Mouse (Mus musculus): ENCODE data around the gene Smarcal1.

Smarcal1 gene

DNA sequence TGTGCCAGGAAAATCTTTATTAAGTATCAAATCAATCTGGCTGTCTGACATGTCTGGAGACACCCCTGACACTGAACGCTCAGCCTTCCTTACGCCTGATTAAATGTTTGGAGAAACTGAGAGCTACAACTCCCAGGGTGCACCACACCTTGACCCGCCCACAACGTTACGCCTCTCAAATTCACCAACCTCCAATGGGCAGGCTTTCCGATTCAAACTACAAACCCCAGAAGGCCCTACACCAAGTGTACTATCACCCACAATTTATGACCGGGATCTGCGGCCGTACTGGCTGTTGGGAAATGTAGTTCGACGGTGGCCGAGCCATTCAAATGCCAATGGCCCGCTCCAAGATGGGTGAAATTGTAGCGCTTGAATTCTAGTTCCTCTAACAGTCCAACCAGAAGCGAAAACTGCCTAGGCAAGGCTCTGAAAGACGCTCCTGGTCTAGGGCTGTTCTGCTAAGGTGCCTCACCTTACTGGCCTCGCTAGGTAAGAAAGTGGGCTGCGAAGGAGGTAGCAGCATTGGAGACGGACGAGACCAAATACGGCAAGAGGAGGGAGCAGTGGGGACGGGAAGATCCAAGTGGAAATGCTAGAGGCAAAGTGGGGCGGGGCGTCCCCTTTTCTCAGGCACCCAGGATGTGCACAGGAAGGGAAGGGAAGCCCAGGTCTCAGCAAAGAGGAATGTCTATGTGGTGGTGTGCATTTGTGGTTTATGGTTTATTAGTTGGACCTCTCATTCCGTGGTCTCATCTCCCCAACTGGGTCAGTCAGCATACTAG, at the start of gene Smarcal1:
Smarcal1 (plus strand) TSS at position 305 of the 785 bp plus-strand sequence.
- in situ Hi-C loops (cut with MboI; ENCODE audit: low sequenced_read_pairs), result no loop called here

GRCm38 (mm10) chr1:72533439-72533838, 49.6 kb upstream of the Smarcal1 start:
- in situ Hi-C loops (cut with MboI; ENCODE audit: low sequenced_read_pairs), result no loop called here

DNA sequence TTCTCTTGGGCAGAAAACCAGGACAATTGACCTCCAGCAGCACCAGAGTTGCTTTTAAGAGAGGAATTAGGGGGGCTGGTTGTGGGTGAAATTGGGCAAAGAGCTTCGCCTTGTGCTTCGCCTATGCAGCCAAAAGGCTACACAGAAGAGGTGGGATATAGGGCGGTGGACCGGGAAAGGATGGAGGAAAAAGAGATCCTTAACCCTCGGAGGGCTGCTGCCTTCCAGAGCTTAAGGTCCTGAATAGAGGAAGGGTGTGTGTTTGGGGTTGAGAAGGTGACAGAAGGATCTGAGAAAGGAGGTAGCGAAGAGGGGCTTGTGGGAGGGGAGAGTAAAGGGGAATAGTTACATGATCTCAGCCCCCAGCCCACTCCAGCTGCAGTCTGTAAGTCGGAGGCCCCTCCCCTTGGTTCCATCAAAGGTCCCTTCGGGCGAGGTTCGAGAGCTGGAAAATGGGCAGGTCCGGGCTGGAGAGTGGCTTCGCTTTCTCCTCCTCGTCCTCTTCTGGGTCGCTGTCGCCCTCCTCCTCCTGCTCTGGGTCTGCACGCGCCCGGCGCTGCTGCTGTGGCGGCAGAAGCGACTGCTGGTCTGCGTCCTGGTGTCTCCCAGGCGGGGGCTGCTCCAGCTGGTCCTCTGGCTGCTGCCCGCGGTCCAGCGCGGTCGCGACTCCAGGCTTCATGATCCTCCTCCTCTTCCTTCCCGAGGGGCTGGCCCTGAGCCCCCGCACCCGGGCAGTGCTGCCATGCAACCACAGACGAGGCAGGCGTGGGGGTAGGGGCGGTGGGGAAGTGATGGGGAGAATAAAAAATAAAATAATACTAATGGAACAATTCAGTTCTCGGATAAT, 47.1 kb upstream of the Smarcal1 start:
- in situ Hi-C loops (cut with MboI; ENCODE audit: low sequenced_read_pairs), result no loop called here

- in situ Hi-C loops (cut with MboI; ENCODE audit: low sequenced_read_pairs), result no loop called here
Observed at GRCm38 (mm10) chr1:72536611-72537351, 46.3 kb upstream of the Smarcal1 start, which contains the start of gene March4. TSS of gene March4 (minus strand) at chr1:72536930.

- in situ Hi-C loops (cut with MboI; ENCODE audit: low sequenced_read_pairs), result no loop called here
Observed at GRCm38 (mm10) chr1:72538266-72538665, 44.8 kb upstream of the Smarcal1 start.

DNA sequence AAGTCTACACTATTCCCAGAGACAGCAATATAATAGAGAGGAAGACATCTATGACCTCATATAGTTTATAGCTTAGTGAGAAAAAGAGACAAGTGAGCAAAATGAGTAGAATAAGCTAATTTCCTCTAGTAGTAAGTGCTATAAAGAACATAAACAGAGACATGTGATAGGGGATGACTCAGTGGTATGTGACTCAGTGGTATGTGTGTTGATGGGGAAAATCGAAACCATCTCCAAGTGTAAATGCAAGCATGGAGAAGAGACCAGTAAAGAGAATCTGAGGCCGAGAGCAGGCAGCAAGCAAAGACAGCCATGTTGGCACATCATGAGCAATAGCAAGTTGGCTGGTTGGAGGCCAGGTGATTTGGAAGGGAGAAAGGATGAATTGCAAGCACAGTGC, 32.7 kb upstream of the Smarcal1 start:
- in situ Hi-C loops (cut with MboI; ENCODE audit: low sequenced_read_pairs), result no loop called here

GRCm38 (mm10) chr1:72556471-72556870, 26.6 kb upstream of the Smarcal1 start:
- in situ Hi-C loops (cut with MboI; ENCODE audit: low sequenced_read_pairs), result no loop called here

GRCm38 (mm10) chr1:72558625-72559024, 24.4 kb upstream of the Smarcal1 start:
- in situ Hi-C loops (cut with MboI; ENCODE audit: low sequenced_read_pairs), result no loop called here

DNA sequence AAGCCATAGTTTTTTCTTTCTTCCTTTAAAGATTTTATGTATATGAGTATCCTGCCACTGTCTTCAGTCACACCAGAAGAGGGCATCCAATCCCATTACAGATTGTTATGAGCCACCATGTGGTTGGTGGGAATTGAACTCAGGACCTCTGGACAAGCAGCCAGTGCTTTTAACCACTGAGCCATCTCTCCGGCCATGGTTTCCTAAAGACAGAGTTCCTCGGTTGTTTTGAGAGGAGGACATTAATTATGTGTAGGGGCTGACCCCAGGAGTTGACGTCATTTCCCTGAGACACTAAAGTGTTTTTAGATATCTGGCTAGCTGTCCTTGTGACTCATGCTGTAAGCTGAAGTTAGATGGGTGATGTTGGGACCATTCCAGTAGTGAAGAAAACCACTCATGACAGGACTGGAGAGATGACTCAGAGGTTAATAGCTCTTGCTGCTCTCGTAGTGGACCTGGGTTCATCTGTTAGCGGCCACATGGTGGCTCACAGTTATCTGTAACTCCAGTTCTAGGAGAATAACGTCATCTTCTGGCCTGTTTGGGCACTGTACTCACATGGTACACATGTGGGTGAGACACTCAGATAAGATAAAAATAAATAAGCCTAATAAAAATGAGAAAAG, 18.6 kb upstream of the Smarcal1 start:
- in situ Hi-C loops (cut with MboI; ENCODE audit: low sequenced_read_pairs), result no loop called here

- in situ Hi-C loops (cut with MboI; ENCODE audit: low sequenced_read_pairs), result no loop called here
Observed at GRCm38 (mm10) chr1:72567056-72567455, 16.0 kb upstream of the Smarcal1 start.

DNA sequence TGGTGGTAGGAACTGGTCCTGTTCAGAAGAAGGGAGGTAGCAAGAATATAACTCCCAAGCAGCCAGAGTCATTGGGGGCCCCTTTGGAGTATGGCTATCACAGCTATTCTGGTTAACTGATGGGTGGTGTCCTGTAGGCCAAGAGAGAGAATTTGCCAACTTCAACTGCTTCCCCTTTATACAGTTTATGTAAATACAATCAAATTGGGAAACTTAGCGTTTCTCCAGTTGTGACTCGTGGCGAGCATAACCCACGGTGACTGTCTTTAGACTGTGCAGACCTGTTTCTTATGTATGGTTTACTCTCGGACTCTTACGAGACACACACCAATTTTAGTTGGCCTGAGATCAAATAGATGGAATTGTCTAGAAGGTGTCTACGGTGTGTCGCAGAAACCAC, 14.3 kb upstream of the Smarcal1 start:
- in situ Hi-C loops (cut with MboI; ENCODE audit: low sequenced_read_pairs), result no loop called here

DNA sequence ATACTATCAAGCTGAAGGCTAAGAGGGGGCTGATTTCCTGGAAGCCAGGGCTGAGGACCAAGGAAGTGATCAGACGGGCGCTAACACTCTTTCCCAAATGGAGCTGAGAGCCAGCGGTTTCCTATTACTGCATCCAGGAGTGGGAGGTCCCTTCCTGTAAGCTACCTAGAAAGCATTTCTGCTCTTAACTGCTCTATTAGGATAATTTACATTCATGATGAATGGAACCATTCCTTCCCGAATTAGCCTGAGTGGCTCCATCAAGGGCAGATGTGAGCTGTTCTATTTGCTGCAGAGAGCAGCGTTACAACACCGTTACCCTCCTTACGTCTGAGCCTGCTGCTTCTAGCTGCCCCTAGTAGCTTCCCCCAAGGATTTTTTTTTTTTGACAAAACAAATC, 9.0 kb upstream of the Smarcal1 start:
- in situ Hi-C loops (cut with MboI; ENCODE audit: low sequenced_read_pairs), result no loop called here

GRCm38 (mm10) chr1:72574608-72575007, 8.4 kb upstream of the Smarcal1 start:
- in situ Hi-C loops (cut with MboI; ENCODE audit: low sequenced_read_pairs), result no loop called here

DNA sequence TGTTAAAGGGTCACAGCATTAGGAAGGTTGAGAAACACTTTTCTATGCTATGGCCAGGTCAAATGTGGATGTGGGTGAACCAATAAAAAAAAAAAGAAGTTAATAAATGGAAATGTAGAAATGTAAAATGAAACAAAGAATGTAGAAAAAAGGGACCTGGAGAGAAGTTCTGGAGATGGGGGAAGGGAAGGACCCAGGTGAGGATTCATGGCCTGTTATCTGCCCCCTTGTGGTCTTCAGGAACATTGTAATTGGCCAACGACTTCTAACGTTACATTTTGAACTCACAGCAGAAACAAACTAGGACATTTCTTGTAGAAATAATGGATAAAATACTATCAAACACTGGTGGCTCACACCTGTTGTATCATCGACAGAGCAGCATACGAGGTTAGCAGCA, 7.9 kb upstream of the Smarcal1 start:
- in situ Hi-C loops (cut with MboI; ENCODE audit: low sequenced_read_pairs), result no loop called here

- in situ Hi-C loops (cut with MboI; ENCODE audit: low sequenced_read_pairs), result no loop called here
Observed at GRCm38 (mm10) chr1:72577481-72577922, 5.5 kb upstream of the Smarcal1 start.

DNA sequence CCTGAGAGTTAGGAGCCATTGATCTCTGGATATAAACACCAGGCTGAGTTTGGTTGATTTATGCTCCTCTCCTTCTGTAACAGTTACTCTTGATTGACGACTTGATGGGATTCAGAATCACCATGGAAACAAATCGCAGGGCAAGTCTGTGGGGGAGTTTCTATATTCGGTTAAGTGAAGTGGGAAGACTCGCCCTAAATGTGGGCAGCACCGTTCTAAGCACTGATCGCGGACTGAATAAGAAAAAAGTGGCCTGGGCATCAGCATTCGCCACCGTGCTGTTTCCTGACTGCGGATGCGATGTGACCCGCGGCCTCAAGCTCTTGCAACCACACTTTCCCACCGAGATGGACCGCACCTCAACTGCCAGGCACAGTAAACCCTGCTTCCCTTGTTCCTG, 4.7 kb upstream of the Smarcal1 start:
- in situ Hi-C loops (cut with MboI; ENCODE audit: low sequenced_read_pairs), result no loop called here

DNA sequence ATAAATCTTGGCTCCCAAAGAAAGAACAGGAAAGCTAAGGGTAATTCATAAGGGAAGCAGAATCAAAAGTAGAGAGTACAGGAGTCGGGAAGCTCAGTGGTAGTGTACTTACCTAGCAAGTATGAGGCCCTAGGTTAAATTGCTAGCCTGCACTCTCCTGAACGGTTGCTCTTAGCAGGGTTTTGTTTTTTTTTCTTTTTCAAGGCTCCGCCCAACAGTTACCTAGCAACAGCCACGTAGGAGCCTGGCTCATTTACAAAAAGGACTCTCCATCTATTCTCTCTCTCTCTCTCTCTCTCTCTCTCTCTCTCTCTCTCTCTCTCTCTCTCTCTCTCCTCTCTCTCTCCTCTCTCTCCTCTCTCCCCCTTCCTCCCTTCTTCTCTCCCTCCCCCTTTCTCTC, 4.2 kb upstream of the Smarcal1 start:
- in situ Hi-C loops (cut with MboI; ENCODE audit: low sequenced_read_pairs), result no loop called here

DNA sequence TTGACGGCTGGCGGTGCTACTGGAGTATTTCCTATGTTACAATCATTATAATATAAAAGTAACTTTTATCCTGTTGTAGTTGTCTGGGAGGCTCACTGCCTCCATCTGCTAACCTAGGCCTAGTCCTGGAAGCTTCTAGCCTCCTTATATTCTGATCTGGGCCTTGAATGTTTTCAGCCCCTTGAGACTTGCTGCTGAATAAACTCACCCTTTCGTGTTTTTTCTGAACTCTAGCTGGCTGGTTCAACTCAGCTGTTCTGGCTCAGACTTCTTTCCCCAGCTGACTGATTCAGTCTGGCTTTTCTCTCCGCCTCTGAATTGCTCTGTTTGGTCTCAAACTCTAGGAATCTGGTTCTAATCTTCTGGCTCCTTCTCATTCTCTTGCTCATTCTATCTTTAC, 855 bp downstream of the Smarcal1 start:
- in situ Hi-C loops (cut with MboI; ENCODE audit: low sequenced_read_pairs), result no loop called here

DNA sequence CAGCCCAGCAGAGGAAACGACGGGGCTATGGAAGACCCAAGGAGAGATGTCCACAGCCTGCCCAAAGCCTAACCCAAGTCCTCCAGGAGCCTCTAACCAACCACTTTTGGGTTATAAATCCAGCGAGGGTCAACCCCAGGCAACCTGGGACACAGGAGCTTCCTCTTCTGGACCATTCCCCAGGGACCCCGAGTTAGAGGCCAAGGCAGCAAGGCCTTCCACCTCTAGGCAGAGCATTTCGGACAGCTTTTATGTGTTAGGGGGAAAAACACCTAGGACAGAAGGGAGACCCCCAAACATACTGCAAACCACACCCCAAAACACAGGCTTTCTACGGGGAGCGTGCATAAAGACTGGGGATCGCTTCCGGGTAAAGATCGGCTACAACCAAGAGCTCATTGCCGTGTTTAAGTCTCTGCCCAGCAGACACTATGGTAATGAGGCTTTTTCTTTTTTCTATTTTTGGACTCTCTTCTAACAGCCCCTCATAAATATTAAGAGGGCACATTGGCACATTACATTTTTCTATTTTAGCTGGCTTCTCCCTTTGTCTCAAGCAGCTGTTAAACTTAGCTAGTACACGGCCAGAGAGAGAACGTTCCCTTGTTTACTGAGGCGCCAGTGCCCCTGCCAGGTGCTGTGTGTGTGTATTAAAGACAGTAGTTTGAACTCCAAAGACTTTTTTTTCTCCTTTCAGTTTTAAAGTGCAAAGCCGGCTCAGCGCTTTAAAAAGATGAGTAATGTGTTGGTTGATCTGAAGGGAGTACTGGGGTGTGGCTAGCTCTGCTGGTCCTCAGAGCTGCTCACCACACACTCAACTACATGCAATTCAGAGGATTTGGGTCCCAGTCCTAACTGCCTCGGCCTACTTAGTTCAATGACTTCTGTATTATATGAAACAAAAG, 3.2 kb downstream of the Smarcal1 start:
- in situ Hi-C loops (cut with MboI; ENCODE audit: low sequenced_read_pairs), result no loop called here

DNA sequence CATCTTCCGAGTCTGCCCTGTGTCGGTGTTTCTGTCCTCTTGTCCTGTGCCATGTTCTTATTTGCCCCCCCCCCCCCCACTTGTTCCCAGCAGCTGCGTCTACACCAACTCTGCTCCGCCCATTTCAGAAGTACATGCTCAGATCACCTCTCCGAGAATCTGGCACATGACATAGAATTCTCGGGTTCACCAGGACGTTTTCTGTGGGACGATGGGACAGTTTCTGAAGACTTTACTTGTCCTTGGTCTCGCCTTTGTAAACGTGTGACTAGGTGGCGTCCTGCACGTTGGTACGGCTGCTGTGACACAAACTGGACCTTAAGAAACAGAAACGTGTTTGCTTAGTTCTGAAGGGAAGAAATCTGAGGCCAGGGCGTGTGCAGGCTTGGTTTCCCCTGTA, 4.5 kb downstream of the Smarcal1 start:
- in situ Hi-C loops (cut with MboI; ENCODE audit: low sequenced_read_pairs), result no loop called here
